8 mouse cellular contexts compared by ENCODE assay signal in genomic region chr14:30561470-30562187, GRCm38 (mm10). TPM values are rescaled to one million over a fixed set of nuclear protein-coding genes. Genes with fewer than 3 reads are reported as not detected.
DNase-seq lines count a peak whose midpoint lies in the region; ATAC-seq and TF ChIP-seq lines count a peak whose summit lies in the region.

No protein-coding gene starts in this region.

- H3K27me3 ChIP-seq in G1E (ENCODE audit: insufficient read depth, low read length) = no peaks in the 10 kb centered on the region
- no peaks in the 10 kb centered on the region for H3K27me3 ChIP-seq in erythroblast, embryonic 14.5 days (ENCODE audit: control insufficient read depth)
- no peaks in the 10 kb centered on the region for H3K27me3 ChIP-seq in midbrain, postnatal 0 days (ENCODE audit: insufficient read depth, low read length)

- peak overlapping the region; percentile 36; the same call in 1 of the 2 replicates for H3K4me3 ChIP-seq in G1E (ENCODE audit: low read depth, low read length)
- peak overlapping the region; percentile 23 for H3K4me3 ChIP-seq in erythroblast, embryonic 14.5 days (replicated peaks)
- no peak overlapping the region for H3K4me3 ChIP-seq in midbrain, postnatal 0 days (ENCODE audit: low read depth, low read length)

- no peaks in the 10 kb centered on the region for H3K9me3 ChIP-seq in G1E (replicated peaks)
- no peaks in the 10 kb centered on the region for H3K9me3 ChIP-seq in erythroblast, embryonic 14.5 days (ENCODE audit: control insufficient read depth, low read length)
- H3K9me3 ChIP-seq in midbrain, postnatal 0 days (ENCODE audit: low read length) = no peaks in the 10 kb centered on the region

- peak; percentile 37 for DNase-seq in gastrocnemius, postnatal 10 days
- no peak for DNase-seq in gastrocnemius, adult 8-10 months (ENCODE audit: low spot score in 2 of 2)
- DNase-seq in G1E (ENCODE audit: low spot score) = peak; percentile 77
- peak; percentile 88 to 89 for DNase-seq in kidney, adult 8-10 months
- DNase-seq in midbrain, postnatal 0 days (ENCODE audit: low spot score) = peak; percentile 70
- no peak for DNase-seq in thymus, adult 18-20 months
- no peak for DNase-seq in embryo, embryonic 9.5 days (ENCODE audit: extremely low spot score)

- no peak overlapping the region for H3K9ac ChIP-seq in midbrain, postnatal 0 days (replicated peaks; ENCODE audit: low read length, poor library complexity, severe bottlenecking)

- H3K4me1 ChIP-seq in G1E (ENCODE audit: insufficient read depth, low read depth, low read length) = peaks cover 88% of the 10 kb centered on the region
- peaks cover 82% of the 10 kb centered on the region for H3K4me1 ChIP-seq in erythroblast, embryonic 14.5 days (ENCODE audit: control insufficient read depth)
- no peaks in the 10 kb centered on the region for H3K4me1 ChIP-seq in midbrain, postnatal 0 days (ENCODE audit: insufficient read depth, low read length)

- whole genome bisulfite sequencing in midbrain, postnatal 0 days = 39% methylated on average over 14 of the region's 14 CpGs

- no peak for TF ChIP-seq CTCF in G1E (IDR thresholded peaks at IDR 0.05; ENCODE audit: low read depth, low read length)
- TF ChIP-seq CTCF in midbrain, postnatal 0 days (IDR thresholded peaks at IDR 0.05) = no peak

- H3K36me3 ChIP-seq in G1E (replicated peaks) = peaks cover 93% of the 10 kb centered on the region
- peaks cover 91% of the 10 kb centered on the region for H3K36me3 ChIP-seq in erythroblast, embryonic 14.5 days (ENCODE audit: control insufficient read depth)
- peaks cover 52% of the 10 kb centered on the region for H3K36me3 ChIP-seq in midbrain, postnatal 0 days (ENCODE audit: insufficient read depth, low read length)

- no peak overlapping the region for H3K27ac ChIP-seq in midbrain, postnatal 0 days (ENCODE audit: low read depth, low read length)

- H3K4me2 ChIP-seq in midbrain, postnatal 0 days (ENCODE audit: low read depth, low read length, poor library complexity, severe bottlenecking) = no peak overlapping the region

- peak; percentile 78 for ATAC-seq in G1E (ENCODE audit: extremely low read depth, insufficient number of reproducible peaks, low FRiP score, poor library complexity, severe bottlenecking)
- ATAC-seq in midbrain, postnatal 0 days (ENCODE audit: low FRiP score) = no peak

RNA-seq across cellular contexts. Expression of gene Tkt, which starts 13.5 kb away (rescaled TPM):
- 10 to 100 TPM; 30.1 to 37.1 TPM for total RNA-seq in gastrocnemius, postnatal 10 days (2021)
- total RNA-seq in gastrocnemius, adult 8-10 months (2022) = 10 to 100 TPM in 3 of 4 experiments, 1 to 10 TPM in 1; 5.8 to 10.9 (median 10.6) TPM
- total RNA-seq in G1E (2014; fragmentation: Nextera tagmentation) (143 and 146 TPM in 2 replicates), G1E (2017) (550 and 661 TPM in 2 replicates)
- 1,030 and 1,086 TPM in 2 replicates for polyA plus RNA-seq in G1E (2012)
- polyA plus RNA-seq in erythroblast, embryonic 14.5 days (2012) = 65.6 and 67.9 TPM in 2 replicates
- total RNA-seq in midbrain, postnatal 0 days (2014; rRNA removed) = 364 and 388 TPM in 2 replicates
- 241 and 251 TPM in 2 replicates for polyA plus RNA-seq in midbrain, postnatal 0 days (2015; fragmentation: Nextera tagmentation; extraction: Ambion mirVana)

Comparison
In these comparisons a context has a peak if more than half of its experiments do, and no peak if none do; other contexts are left out.
1. DNase-seq: peak in gastrocnemius, postnatal 10 days (single experiment), G1E (single experiment), kidney, adult 8-10 months (2 of 2) and midbrain, postnatal 0 days (single experiment); none in gastrocnemius, adult 8-10 months (0 of 2), thymus, adult 18-20 months (0 of 2) and embryo, embryonic 9.5 days (single experiment).